Mouse (Mus musculus) thymus, adult 18-20 months (tissue): Measurements from ENCODE around the gene Olfr1360.
A peak's percentile ranks its signal among the peaks of the same experiment; 100 is the strongest.
"Not testable (repeated sequence)": the region's sequence is repeated elsewhere in the genome, so short reads cannot be mapped to it uniquely, and the experiment has no call there.

Experiments
- DNase-seq, 2 experiments: peaks; one replicate each; pipeline ENCODE4 v3.0.0; 2022; ENCODE audit warnings: mixed read lengths in 2 of 2

Gene Olfr1360

DNA sequence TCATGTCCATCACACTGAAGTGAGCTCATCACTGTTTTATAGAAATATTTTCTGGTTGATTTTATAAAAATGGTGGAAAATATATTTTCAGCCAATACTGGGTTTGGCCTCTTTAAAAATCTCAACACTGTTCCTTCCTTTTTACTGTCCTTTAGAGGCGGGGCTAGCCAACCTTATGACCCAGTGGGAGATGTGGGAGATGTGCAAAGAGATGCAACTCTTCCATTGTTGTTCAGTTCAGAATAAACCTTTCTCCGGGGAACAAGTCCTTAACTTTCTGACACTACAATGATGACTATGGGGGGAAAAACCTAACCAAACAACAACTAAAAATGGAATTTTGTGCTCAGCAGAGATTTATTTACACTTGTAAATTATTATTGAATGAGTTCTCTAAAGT is at the start of gene Olfr1360:
Olfr1360 (minus strand) TSS at position 101 of the 400 bp plus-strand sequence.
- no peak for DNase-seq

DNA sequence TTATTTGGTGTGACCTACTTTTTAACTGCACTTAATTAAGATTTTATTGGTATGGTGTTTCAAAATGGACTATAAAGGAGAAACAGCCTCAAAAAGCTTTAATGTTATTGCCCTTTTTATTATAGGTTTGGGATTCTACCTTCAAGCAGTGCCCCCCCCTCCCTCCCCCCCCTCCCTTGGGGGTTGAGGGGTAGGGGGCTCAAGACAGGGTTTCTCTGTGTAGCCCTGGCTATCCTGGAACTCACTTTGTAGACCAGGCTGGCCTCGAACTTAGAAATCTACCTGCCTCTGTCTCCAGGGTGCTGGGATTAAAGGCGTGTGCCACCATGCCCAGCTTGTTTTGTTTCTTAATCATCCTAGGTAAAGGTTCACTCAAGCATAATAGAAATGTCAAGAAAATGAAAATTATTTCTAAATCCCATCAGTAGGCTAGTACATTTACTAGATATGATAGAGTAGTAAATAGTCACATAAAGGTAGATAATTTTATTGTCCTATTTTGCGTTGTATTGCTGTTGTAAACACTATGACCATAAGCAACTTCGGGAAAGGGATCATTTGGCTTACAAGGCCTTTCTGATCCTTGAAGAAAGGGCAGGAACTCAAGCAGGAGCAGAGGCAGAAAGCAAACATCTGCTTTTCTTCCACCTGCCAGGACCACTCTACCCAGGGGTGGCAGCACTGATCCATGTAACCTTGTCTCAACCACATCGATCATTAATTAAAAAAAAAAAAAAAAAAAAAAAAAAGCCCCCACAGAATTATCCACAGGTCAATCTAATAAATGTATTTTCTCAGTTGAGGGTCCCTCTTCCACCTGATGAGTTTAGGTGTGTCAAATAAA is 46.0 kb upstream of the Olfr1360 start:
- no peak for DNase-seq

DNA sequence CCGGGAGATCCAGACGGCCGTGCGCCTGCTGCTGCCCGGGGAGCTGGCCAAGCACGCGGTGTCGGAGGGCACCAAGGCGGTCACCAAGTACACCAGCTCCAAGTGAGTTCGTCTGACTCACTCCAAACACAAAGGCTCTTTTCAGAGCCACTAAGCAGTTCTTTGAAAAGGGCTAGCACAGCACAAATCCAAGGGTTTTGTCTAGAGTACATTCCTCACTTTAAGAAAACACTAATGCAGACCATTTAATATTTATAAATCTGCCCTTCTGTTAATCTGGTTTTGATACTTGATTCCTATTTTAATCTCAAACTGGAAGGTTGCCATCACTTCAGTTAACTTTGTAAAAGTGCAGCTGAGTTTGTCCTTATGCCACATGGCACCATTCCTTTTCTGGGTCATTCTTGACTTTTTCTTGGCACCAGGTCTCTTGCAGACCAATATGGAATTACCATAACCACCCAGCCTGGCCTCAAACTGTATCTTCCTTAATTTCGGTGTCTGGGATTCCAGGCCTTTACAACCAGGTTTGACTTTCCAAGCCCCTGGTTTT is 45.2 kb upstream of the Olfr1360 start:
- DNase-seq = no peak

DNA sequence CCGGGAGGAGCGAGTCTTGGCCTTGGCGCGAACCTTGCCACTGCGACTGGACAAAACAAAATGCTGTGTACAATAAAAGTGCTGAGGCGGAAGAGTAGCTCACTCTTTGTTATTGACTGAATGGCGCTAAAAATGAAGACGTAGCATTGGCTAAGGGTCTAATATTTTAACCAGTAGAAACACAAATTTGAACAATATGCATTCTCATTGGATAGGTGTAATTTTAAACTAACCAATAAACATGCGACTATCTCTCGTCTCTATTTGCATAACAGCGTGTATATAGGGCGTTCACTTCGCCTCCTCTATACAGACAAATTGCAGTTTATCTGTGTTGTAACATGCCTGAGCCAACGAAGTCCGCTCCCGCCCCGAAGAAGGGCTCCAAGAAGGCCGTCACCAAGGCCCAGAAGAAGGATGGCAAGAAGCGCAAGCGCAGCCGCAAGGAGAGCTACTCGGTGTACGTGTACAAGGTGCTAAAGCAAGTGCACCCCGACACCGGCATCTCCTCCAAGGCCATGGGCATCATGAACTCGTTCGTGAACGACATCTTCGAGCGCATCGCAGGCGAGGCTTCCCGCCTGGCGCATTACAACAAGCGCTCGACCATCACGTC is 44.7 kb upstream of the Olfr1360 start, which contains the start of gene Hist1h2bm:
Hist1h2bm (plus strand) TSS at position 288 of the 616 bp plus-strand sequence.
- peak; percentile 55 to 71 for DNase-seq

DNA sequence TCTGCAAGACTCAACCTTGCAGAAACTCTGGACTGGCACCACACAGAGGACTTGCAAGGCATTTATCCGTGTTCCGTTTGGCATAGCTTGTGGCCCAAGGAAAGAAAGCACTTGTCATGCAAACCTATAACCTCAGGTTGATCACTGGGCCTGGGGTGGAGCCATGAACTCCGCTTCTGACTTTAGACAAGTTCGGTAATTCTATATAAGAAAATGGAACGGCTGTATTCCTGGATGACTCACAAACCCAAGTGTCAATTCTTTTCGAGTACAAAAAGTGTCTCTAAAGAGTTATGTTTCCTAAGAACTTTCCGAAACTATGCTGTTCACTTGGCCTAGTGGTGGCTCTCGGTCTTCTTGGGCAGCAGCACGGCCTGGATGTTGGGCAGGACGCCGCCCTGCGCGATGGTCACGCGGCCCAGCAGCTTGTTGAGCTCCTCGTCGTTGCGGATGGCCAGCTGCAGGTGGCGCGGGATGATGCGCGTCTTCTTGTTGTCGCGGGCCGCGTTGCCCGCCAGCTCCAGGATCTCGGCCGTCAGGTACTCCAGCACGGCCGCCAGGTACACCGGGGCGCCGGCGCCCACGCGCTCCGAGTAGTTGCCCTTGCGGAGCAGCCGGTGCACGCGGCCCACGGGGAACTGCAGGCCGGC is 44.0 kb upstream of the Olfr1360 start:
- DNase-seq = not testable (repeated sequence)

DNA sequence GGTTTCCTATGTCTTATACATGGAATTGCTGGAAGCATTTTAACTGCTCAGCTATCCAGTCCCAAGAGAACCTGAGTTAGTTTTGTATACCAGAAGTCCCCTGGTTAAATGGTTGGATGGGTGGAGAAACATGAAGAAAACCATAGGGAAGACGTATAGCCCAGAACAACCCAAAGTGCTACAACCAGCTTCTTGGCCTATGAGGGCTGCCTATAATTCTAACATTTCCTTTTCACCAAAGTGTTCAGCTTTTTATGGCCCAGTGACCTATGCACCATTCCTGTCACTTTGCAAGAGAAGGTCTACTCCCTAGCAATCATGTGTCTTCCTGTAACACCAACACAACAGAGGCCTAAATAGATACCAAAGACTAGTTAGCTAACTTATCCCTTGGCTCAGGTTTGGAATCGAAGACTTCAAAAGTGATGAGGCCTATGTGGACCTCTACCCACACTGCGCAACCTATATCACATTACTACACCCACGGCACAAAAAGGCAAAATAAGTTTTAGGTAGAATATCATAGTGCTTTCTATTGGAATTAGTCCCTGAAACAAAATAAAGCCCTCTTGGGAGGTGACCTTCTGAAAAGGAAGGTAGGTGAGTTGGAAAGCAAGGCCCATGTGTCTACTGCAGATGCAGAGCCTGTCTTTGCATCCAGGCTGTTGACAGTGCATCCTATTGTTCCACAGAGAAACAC is 41.3 kb upstream of the Olfr1360 start:
- DNase-seq = no peak

DNA sequence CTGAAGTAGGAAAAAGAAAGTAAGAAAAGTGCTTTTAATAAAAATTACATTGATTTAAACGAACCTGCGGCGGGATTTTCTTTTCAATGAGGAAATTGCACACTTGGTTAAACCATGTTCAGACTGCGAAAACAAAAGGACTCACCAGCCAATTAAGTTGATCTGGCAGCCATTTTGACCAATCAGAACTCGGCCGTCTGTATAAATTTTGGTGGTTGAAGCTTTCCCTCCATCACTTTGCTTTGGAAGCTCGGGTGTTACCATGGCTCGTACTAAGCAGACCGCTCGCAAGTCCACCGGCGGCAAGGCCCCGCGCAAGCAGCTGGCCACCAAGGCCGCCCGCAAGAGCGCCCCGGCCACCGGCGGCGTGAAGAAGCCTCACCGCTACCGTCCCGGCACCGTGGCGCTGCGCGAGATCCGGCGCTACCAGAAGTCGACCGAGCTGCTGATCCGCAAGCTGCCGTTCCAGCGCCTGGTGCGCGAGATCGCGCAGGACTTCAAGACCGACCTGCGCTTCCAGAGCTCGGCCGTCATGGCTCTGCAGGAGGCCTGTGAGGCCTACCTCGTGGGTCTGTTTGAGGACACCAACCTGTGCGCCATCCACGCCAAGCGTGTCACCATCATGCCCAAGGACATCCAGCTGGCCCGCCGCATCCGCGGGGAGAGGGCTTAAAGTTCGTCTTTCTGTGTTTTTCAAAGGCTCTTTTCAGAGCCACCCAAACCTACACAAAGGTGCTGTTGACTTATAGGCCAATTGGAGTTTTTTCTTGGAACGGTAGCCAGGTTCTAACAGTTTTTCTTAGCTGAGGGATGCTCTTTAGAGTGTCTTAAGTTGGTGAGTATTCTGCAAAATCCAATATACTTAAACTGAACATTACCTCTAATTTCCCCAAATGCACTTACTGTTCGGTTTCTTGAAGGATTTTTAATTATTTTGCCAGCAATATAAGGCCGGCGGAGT is 40.5 kb upstream of the Olfr1360 start, which contains the start of gene Hist1h3h:
Hist1h3h (plus strand) TSS at position 263 of the 961 bp plus-strand sequence.
- peak; percentile 72 to 86 for DNase-seq

DNA sequence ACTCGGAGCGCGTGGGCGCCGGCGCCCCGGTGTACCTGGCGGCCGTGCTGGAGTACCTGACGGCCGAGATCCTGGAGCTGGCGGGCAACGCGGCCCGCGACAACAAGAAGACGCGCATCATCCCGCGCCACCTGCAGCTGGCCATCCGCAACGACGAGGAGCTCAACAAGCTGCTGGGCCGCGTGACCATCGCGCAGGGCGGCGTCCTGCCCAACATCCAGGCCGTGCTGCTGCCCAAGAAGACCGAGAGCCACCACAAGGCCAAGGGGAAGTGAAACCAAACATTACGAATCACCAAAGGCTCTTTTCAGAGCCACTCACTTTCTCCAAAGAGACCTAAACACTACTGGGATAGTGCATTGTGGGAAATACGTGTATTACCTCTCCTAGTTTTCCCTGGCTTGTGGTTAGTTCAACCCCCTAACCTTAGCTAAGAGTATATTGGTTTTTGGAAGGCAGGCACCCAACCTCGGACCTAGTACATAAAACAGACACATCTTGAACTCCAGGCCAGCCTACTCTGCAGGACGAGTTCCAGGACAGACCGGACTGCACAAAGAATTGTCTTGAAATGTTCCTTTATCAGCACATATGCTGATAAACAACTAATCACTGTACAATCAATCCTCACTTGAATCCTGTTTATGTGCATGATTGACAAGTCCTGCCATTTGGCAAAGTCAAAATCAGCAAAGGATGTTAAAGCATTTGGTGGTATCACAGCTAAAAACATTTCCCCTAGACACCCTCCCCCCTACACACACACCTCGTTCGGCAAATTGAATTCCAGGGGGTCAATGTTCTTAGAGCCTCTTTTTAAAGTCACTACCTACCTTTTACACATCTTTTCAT is 39.6 kb upstream of the Olfr1360 start:
- not testable (repeated sequence) for DNase-seq

DNA sequence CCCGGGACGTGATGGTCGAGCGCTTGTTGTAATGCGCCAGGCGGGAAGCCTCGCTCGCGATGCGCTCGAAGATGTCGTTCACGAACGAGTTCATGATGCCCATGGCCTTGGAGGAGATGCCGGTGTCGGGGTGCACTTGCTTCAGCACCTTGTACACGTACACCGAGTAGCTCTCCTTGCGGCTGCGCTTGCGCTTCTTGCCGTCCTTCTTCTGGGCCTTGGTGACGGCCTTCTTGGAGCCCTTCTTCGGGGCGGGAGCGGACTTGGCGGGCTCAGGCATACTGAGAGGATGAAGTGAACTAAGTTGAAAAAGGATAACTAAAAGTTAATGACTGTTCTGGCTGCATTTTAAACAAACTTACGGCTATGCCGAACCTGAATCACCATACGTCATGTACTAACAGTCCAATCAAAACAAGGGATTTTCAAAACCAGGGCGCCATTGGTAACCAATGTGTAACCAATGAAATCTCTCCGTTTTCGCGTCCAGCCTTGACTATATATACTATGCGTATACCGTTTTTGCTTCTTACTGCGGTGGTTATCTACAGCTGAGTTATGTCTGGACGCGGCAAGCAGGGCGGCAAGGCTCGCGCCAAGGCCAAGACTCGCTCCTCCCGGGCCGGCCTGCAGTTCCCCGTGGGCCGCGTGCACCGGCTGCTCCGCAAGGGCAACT is 38.8 kb upstream of the Olfr1360 start, which contains the start of the genes Hist1h2bl and Hist1h2ai:
Hist1h2bl (minus strand) TSS at position 280 of the 676 bp plus-strand sequence.
Hist1h2ai (plus strand) TSS at position 559 of the 676 bp plus-strand sequence.
- DNase-seq = peak; percentile 62 to 85

DNA sequence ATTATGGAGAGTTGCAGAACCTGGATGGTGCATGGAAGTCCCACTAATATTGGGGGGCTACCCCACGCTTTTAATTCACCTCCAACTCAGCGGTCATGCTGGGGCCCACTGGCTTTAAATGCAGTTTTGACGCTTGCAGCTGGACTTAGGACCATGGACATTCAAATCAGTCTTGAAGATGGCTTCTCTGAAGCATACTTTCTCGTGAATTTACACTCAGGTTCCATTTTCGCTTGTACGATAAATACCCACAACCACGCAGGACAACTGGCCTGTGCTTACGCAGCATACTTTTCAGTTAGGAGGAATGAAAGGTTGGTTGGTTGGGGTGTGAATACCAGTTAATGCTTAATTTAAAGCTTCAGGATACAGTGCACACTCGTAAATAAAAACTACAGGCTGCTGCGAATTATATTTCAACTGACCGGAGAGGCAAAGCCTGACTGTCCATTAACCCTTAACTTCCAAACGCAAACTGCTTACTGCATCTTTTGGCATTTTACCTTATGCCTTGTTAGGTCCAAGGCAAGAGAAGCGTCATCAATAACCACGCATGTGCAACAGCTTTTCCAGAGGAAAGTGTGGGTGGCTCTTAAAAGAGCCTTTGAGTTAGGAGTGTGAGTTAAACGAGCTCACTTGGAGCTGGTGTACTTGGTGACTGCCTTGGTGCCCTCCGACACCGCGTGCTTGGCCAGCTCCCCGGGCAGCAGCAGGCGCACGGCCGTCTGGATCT is 38.1 kb upstream of the Olfr1360 start:
- DNase-seq = no peak

DNA sequence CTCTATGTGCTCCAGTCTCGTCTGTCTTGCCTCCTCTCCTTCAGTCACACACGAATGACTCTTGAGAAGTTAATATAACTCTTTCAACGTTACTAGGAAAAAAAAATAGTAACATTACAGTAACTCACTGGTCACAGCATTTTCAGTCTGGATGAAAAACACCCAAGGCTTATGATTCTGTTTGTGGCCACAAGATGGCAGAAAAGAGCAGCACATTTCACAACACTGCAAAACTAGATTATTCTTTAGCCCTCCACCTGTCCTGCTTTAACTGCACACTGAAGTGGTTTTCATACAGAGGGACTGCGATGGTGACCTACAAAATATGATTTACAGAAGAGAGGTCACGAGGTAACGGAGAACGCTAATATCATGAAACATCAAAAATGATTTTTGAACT is 37.5 kb upstream of the Olfr1360 start:
- peak in 1 of 2 experiments; percentile 54 for DNase-seq

DNA sequence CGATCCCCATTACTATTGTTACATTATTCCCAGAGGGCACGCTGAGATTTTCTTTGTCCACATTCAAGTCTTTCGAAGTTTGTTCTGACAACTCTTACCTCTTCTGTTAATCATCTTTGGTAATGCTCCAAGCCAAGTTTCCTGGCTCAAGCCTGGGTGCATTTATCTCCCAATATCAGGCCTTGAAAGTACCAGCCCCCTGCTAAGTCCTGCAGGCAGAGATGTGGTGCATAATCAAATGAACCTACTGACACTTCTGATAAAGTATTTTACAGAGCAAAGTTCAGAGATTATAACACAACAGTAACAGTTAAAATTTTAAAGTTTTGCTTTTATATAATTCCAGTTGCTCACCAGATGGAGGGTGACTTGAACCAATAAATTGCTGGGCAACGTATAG is 34.5 kb upstream of the Olfr1360 start:
- DNase-seq = no peak

DNA sequence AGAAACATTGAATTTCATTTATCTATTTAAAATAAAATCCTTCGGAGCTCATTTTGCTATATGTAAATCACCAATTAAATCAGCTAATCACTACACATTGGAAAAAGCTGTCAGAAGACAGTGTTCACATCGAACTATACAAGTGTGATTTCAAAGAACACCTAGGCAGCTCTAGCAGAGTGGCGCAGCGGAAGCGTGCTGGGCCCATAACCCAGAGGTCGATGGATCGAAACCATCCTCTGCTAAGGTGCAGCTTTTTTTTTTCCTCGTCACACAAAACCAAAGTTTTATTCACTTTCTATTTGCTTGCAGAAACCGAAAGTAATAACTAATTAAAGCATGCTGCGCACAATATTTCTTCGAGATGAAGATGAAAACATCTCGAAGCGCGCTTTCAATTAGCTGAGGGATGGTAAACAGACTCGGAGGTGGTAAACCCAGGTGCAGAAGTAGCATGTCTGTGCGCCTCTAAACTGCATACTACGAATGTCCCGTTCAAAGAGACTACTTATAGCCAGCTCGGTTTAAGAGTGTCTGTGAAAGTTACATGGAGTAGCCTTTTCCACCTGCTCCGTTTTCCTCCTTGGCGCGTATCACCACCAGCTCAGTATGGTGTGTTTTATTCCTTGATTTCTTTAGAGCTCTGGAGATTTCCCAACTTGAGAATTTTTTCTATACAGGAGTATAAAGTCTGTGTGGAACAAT is 33.8 kb upstream of the Olfr1360 start:
- peak; percentile 51 to 75 for DNase-seq

DNA sequence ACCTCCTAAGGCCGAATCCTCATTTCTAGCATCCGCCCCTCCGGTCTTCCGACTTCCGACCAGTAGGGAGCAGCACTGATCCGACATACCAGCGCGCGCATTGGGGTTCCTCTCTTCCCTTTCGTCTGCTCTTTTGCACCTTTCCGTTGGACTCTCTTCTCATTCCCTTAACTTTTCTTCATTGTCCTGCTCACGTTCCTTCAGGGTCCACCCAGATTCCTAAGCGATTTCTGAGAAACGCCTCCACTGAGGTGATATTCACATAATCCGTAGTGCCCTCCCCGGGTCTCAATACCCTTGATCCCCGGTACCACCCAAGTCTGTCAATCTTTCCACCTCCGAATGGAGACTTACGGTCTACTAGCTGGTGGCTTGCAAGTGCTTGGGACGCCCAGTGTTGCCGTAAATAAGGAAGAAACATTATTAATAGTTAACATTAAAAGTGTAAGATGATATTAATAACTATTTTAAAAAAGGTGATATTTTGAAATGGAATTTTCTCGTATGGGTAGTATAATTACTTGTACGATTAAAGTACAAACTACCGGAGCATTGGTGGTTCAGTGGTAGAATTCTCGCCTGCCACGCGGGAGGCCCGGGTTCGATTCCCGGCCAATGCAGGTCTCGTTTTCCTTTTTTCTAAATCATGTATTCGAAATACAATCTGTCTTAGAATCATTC is 33.0 kb upstream of the Olfr1360 start:
- DNase-seq = peak; percentile 73 to 78

DNA sequence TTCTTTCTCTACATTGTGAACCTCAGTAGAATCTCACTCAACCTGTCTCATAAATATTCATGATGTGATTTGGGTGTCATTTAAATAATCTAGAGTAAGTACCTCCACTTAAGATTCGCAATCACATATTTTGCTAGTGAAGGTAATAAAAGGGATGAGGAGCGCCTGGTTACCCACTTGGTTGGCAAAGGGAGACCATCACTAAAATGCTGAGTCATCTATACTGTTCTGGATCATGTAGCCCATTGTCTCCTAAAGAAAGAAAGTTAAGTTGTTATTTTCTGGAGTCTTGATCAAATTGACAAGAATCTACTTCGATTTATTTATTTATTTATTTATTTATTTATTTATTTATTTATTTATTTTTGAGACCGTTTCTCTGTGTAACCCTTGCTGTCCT is 29.5 kb upstream of the Olfr1360 start:
- DNase-seq = no peak

DNA sequence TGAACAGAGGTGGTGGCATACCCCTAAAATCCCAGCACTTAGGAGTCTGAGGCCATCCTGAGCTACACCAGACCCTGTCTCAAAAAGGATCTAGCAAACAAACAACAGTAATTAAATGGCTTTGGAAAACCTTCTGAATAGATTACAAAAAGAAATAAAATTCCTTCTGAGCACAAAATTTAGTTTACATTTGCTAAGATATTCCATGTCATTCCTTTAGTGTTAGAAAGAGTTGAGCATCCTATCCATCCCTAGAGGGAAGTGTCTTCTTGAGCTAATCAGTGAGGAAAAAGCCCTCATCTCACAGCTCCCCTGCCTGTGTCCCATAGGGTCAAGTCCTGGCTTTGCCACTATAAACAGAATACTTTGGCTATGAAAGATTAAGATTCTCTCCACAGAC is 20.6 kb upstream of the Olfr1360 start, which contains the start of gene Olfr1359:
Olfr1359 (plus strand) TSS at position 301 of the 400 bp plus-strand sequence.
- no peak for DNase-seq

DNA sequence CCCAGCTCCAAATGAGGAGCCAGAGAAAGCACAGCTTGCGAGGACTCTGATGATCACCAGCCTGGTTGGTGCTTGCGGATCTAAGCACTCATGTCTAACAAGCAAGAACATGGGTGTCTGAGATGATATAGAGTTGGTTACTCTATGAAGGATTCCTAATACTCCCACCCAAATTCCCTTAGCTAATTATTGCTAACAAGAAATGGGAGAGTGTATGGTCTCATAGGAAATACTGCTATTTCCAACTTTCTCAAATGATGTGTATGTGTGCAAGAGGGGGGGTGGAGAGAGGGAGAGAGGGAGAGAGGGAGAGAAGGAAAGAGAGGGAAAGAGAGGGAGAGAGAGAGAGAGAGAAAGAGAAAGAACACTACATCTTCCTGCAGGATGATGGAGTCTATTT is 13.9 kb downstream of the Olfr1360 start, which contains the start of gene Olfr1361:
Olfr1361 (minus strand) TSS at position 101 of the 400 bp plus-strand sequence.
- DNase-seq = no peak
